Mouse (Mus musculus): ENCODE data around the gene Med23. TPM values are rescaled to one million over a fixed set of nuclear protein-coding genes. Genes with fewer than 3 reads are reported as not detected.

Med23 gene
- polyA plus RNA-seq, 1 experiment from 2014 or later = 24.0 TPM

DNA sequence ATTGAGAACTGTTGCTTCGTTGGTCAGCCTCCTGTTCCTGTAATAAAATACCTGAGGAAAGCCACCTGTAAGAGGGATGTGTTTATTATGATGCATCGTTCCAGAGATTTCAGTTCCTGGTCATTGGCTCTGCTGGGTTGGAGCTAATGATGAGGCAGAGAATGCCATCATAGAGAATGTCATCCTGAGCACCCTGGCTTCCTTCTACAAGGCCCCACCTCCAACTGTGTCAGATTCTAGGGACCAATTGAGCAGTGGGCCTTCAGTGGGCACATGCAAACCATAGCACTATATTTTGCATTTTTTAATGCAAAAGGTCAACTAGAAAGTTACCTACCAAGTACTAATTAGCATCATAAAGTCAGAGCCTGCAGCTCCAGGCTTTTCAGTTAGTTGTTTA, 6.6 kb upstream of the Med23 start:
- no peak overlapping the region for H3K4me2 ChIP-seq (replicated peaks; ENCODE audit: low read depth, low read length)
- H3K9me3 ChIP-seq (ENCODE audit: low read length) = no peaks in the 10 kb centered on the region
- WGBS = 48% methylated on average over 2 of the region's 2 CpGs
- H3K9ac ChIP-seq (replicated peaks; ENCODE audit: low read length) = no peak overlapping the region
- H3K27ac ChIP-seq (ENCODE audit: low read length) = no peak overlapping the region
- no peaks in the 10 kb centered on the region for H3K4me1 ChIP-seq (ENCODE audit: insufficient read depth, low read length)
- ATAC-seq (ENCODE audit: low FRiP score, low TSS enrichment) = no peak
- no peak overlapping the region for H3K4me3 ChIP-seq (ENCODE audit: low read length)
- H3K36me3 ChIP-seq (ENCODE audit: insufficient read depth, low read length) = no peaks in the 10 kb centered on the region
- no peaks in the 10 kb centered on the region for H3K27me3 ChIP-seq (ENCODE audit: insufficient read depth, low read length)

DNA sequence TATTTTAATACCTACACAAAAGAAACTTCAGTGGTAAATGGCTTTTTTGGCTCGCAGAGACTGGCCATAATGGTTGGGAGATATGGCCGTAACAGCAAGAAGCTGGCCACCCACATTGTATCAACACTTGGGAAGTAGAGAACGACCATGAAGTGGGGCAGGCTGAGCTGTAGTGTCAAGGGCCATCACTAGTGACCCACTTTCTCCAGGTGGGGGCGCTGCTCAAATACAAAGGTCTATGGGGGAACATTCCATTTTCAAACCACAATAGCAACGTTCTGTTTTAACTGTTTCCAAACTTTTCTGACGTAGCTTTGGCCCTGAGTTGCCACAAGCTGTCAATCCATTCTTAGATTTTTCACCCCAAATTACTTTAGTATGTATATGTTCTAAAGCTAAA, 5.4 kb upstream of the Med23 start:
- H3K36me3 ChIP-seq (ENCODE audit: insufficient read depth, low read length) = no peaks in the 10 kb centered on the region
- no peak overlapping the region for H3K4me2 ChIP-seq (replicated peaks; ENCODE audit: low read depth, low read length)
- no peak for ATAC-seq (ENCODE audit: low FRiP score, low TSS enrichment)
- H3K27me3 ChIP-seq (ENCODE audit: insufficient read depth, low read length) = no peaks in the 10 kb centered on the region
- no peaks in the 10 kb centered on the region for H3K9me3 ChIP-seq (ENCODE audit: low read length)
- H3K9ac ChIP-seq (replicated peaks; ENCODE audit: low read length) = no peak overlapping the region
- no peak overlapping the region for H3K4me3 ChIP-seq (ENCODE audit: low read length)
- no peaks in the 10 kb centered on the region for H3K4me1 ChIP-seq (ENCODE audit: insufficient read depth, low read length)
- no peak overlapping the region for H3K27ac ChIP-seq (ENCODE audit: low read length)
- WGBS = 65% methylated on average over 6 of the region's 6 CpGs

DNA sequence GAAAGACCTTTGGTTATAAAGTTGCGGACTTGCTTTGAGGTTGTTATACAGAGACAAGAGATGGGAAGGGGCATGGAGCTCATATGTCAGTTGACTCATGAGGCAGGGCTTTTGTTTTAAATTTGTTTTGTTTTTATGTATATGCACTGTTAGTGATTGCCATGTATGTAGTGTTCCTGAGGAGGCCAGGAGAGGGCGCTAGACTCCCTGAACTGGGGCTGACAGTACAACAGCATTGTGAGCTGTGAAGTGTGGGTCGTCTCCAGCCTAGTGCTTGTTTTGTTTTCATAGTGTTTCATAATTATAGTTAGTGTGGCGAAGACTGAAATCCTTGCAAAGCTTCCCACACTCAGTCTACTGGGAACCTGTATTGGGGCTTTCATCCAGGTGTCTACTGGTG, 3.8 kb downstream of the Med23 start:
- no peak for ATAC-seq (ENCODE audit: low FRiP score, low TSS enrichment)
- Histone ChIP-seq H3K27me3 (ENCODE audit: insufficient read depth, low read length) (no peaks in the 10 kb centered on the region), H3K4me2 (replicated peaks; ENCODE audit: low read depth, low read length) (no peak overlapping the region), H3K9me3 (ENCODE audit: low read length) (no peaks in the 10 kb centered on the region), H3K4me1 (ENCODE audit: insufficient read depth, low read length) (no peaks in the 10 kb centered on the region), H3K4me3 (ENCODE audit: low read length) (no peak overlapping the region), H3K9ac (replicated peaks; ENCODE audit: low read length) (no peak overlapping the region), H3K36me3 (ENCODE audit: insufficient read depth, low read length) (peaks cover 58% of the 10 kb centered on the region), H3K27ac (ENCODE audit: low read length) (no peak overlapping the region)
- 83% methylated on average over 4 of the region's 4 CpGs for WGBS

DNA sequence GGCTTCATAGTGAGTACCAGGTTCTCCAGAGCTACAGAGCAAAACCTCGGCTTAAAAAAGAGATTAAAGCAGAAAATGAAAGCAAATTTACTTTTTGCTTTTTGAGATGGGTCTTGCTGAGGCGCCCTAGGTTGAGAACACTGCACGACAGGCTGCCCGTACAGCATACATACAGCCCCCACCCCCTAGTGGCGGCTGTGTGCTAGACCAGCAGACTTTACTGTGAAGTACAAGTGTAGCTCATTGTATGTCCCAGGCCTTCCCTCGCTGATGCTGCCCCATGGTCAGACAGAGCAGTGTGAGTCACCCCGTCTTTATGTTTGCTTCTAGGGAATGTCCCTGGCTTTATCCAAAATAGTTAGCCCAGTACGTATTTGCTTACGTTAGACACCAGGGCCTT, 16.2 kb downstream of the Med23 start:
- WGBS = 86% methylated on average over 9 of the region's 9 CpGs
- no peak overlapping the region for H3K27ac ChIP-seq (ENCODE audit: low read length)
- H3K36me3 ChIP-seq (ENCODE audit: insufficient read depth, low read length) = peaks cover 68% of the 10 kb centered on the region
- no peak for ATAC-seq (ENCODE audit: low FRiP score, low TSS enrichment)
- no peaks in the 10 kb centered on the region for H3K9me3 ChIP-seq (ENCODE audit: low read length)
- no peaks in the 10 kb centered on the region for H3K4me1 ChIP-seq (ENCODE audit: insufficient read depth, low read length)
- no peaks in the 10 kb centered on the region for H3K27me3 ChIP-seq (ENCODE audit: insufficient read depth, low read length)
- H3K9ac ChIP-seq (replicated peaks; ENCODE audit: low read length) = no peak overlapping the region
- H3K4me3 ChIP-seq (ENCODE audit: low read length) = no peak overlapping the region
- no peak overlapping the region for H3K4me2 ChIP-seq (replicated peaks; ENCODE audit: low read depth, low read length)

DNA sequence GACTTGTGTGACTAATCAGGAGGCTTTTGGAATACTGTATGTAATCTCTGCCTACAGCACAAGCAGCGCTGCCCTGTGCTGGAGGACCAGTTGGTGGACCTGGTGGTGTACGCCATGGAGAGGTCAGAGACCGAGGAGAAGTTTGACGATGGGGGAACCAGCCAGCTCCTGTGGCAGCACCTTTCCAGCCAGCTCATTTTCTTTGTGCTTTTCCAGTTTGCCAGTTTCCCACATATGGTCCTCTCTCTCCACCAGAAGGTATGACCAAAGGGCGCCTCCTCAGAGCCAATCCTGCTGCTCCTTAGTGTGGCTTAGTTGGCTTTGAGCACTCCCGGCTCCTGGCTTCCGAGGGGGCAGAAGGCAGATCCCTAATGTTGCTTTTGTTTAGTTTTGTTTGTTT, 18.6 kb downstream of the Med23 start:
- Histone ChIP-seq H3K27me3 (ENCODE audit: insufficient read depth, low read length) (no peaks in the 10 kb centered on the region), H3K36me3 (ENCODE audit: insufficient read depth, low read length) (peaks cover 56% of the 10 kb centered on the region), H3K4me2 (replicated peaks; ENCODE audit: low read depth, low read length) (no peak overlapping the region), H3K27ac (ENCODE audit: low read length) (no peak overlapping the region), H3K4me3 (ENCODE audit: low read length) (no peak overlapping the region), H3K4me1 (ENCODE audit: insufficient read depth, low read length) (no peaks in the 10 kb centered on the region), H3K9ac (replicated peaks; ENCODE audit: low read length) (no peak overlapping the region), H3K9me3 (ENCODE audit: low read length) (no peaks in the 10 kb centered on the region)
- 91% methylated on average over 7 of the region's 7 CpGs for WGBS
- no peak for ATAC-seq (ENCODE audit: low FRiP score, low TSS enrichment)

DNA sequence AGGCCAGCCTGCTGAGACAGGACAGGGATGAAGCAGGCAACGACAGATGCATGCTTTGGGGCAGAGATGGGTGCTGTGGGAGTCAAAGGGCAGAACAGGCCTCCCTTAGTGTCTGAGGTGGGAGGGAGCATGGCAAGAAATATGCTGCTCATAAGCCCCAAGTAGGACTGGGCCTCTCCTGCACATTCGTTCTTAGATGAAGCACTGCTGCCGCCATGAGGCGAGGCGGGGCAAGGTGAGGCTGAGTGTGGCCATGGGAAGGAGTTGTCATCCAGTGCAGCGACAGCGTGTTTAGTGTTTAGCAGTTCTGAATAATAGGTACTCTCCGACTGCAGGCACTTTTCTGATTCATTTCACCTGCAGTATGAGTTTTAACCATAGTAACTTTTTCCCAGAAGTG, 26.1 kb downstream of the Med23 start:
- no peaks in the 10 kb centered on the region for H3K9me3 ChIP-seq (ENCODE audit: low read length)
- peaks cover 60% of the 10 kb centered on the region for H3K36me3 ChIP-seq (ENCODE audit: insufficient read depth, low read length)
- no peak overlapping the region for H3K9ac ChIP-seq (replicated peaks; ENCODE audit: low read length)
- 0 out of 2 replicates have a peak, but pooled peaks have one; percentile 59 for ATAC-seq (ENCODE audit: low FRiP score, low TSS enrichment)
- 86% methylated on average over 8 of the region's 8 CpGs for WGBS
- no peak overlapping the region for H3K27ac ChIP-seq (ENCODE audit: low read length)
- H3K4me3 ChIP-seq (ENCODE audit: low read length) = no peak overlapping the region
- no peaks in the 10 kb centered on the region for H3K4me1 ChIP-seq (ENCODE audit: insufficient read depth, low read length)
- H3K27me3 ChIP-seq (ENCODE audit: insufficient read depth, low read length) = no peaks in the 10 kb centered on the region
- H3K4me2 ChIP-seq (replicated peaks; ENCODE audit: low read depth, low read length) = no peak overlapping the region

DNA sequence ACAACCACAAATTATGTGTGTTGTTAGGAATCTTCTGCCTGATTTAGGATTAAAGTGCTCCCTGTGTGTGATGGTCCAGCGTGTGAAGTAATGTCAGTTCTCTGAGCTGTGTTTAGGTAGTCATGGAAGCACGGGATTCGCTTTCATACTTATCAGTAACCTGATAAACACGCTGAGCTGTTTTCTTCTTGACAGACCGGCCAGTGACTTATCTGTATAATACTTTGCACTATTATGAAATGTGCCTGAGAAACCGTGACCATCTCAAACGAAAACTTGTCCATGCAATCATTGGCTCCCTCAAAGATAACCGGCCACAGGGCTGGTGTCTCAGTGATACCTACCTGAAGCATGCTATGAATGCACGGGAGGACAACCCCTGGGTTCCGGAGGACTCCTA, 35.8 kb downstream of the Med23 start:
- Histone ChIP-seq H3K36me3 (ENCODE audit: insufficient read depth, low read length) (peaks cover 89% of the 10 kb centered on the region), H3K9me3 (ENCODE audit: low read length) (no peaks in the 10 kb centered on the region), H3K4me3 (ENCODE audit: low read length) (no peak overlapping the region), H3K27me3 (ENCODE audit: insufficient read depth, low read length) (no peaks in the 10 kb centered on the region), H3K4me1 (ENCODE audit: insufficient read depth, low read length) (no peaks in the 10 kb centered on the region), H3K4me2 (replicated peaks; ENCODE audit: low read depth, low read length) (no peak overlapping the region), H3K9ac (replicated peaks; ENCODE audit: low read length) (no peak overlapping the region), H3K27ac (ENCODE audit: low read length) (no peak overlapping the region)
- no peak for ATAC-seq (ENCODE audit: low FRiP score, low TSS enrichment)
- 91% methylated on average over 10 of the region's 10 CpGs for WGBS

DNA sequence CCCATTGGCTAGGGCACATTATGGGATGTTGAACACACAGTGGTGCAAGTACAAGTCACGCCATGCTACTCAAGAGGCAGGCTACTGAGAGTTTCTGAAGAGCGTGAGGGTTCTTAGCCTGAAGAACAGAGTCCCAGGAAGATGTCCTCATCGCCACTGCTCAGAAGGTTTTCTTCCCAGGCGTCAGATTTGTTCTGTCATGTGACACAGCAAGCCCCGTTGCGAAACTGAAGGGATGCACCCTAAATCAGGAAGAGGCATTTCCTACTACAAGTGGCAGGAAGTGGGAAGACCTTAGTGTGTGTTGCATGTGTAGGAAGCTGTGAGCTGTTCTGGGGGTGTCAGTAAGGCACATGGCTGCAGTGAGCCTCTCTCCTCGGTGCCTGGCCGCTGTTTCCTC, 41.4 kb downstream of the Med23 start:
- no peak overlapping the region for H3K4me3 ChIP-seq (ENCODE audit: low read length)
- 88% methylated on average over 8 of the region's 8 CpGs for WGBS
- H3K27ac ChIP-seq (ENCODE audit: low read length) = no peak overlapping the region
- no peak overlapping the region for H3K9ac ChIP-seq (replicated peaks; ENCODE audit: low read length)
- no peaks in the 10 kb centered on the region for H3K27me3 ChIP-seq (ENCODE audit: insufficient read depth, low read length)
- no peak overlapping the region for H3K4me2 ChIP-seq (replicated peaks; ENCODE audit: low read depth, low read length)
- H3K9me3 ChIP-seq (ENCODE audit: low read length) = no peaks in the 10 kb centered on the region
- peaks cover 74% of the 10 kb centered on the region for H3K36me3 ChIP-seq (ENCODE audit: insufficient read depth, low read length)
- no peaks in the 10 kb centered on the region for H3K4me1 ChIP-seq (ENCODE audit: insufficient read depth, low read length)
- no peak for ATAC-seq (ENCODE audit: low FRiP score, low TSS enrichment)

DNA sequence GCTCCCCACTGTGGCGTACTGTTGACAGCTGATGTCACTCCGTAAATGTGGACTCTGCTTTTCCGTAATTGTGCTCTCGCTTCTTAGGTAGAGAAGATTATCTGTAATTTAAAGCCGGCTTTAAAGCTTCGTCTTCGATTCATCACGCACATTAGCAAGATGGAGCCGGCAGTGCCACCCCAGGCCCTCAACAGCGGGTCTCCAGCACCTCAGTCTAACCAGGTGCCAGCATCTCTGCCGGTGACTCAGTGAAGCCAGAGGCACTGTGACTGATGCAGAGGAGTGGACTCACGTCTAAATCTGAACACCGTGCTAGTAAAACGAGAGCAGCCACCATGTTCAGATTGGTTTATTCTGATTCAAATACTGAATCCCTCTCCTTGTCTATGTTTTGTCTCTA, 42.8 kb downstream of the Med23 start:
- H3K4me3 ChIP-seq (ENCODE audit: low read length) = no peak overlapping the region
- no peak overlapping the region for H3K9ac ChIP-seq (replicated peaks; ENCODE audit: low read length)
- no peaks in the 10 kb centered on the region for H3K27me3 ChIP-seq (ENCODE audit: insufficient read depth, low read length)
- no peak for ATAC-seq (ENCODE audit: low FRiP score, low TSS enrichment)
- no peak overlapping the region for H3K4me2 ChIP-seq (replicated peaks; ENCODE audit: low read depth, low read length)
- no peak overlapping the region for H3K27ac ChIP-seq (ENCODE audit: low read length)
- peaks cover 64% of the 10 kb centered on the region for H3K36me3 ChIP-seq (ENCODE audit: insufficient read depth, low read length)
- H3K9me3 ChIP-seq (ENCODE audit: low read length) = no peaks in the 10 kb centered on the region
- WGBS = 91% methylated on average over 14 of the region's 14 CpGs
- H3K4me1 ChIP-seq (ENCODE audit: insufficient read depth, low read length) = no peaks in the 10 kb centered on the region

DNA sequence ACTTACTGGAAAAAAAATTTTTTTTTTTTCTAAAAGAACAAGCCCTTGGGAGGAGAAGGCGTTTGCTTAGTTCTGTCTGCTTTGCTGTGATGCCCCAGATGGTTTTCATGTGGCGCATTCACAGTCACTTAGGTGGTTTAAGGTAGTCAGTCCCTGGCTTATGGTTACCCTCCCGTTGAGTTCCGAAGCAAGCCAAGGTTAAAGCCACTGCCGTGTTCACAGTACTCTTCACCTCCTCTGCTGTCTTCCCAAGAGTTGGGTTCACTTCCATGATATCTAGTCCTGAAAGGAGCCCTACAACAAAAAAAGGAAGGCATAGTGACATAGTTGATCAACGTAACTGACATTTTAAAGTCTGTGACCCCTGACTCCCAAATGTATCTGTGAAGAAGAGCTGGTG, 45.7 kb downstream of the Med23 start:
- Histone ChIP-seq H3K36me3 (ENCODE audit: insufficient read depth, low read length) (peaks cover 38% of the 10 kb centered on the region), H3K4me2 (replicated peaks; ENCODE audit: low read depth, low read length) (no peak overlapping the region), H3K9ac (replicated peaks; ENCODE audit: low read length) (no peak overlapping the region), H3K4me3 (ENCODE audit: low read length) (no peak overlapping the region), H3K27me3 (ENCODE audit: insufficient read depth, low read length) (no peaks in the 10 kb centered on the region), H3K9me3 (ENCODE audit: low read length) (no peaks in the 10 kb centered on the region), H3K4me1 (ENCODE audit: insufficient read depth, low read length) (no peaks in the 10 kb centered on the region), H3K27ac (ENCODE audit: low read length) (no peak overlapping the region)
- ATAC-seq (ENCODE audit: low FRiP score, low TSS enrichment) = no peak
- 90% methylated on average over 6 of the region's 6 CpGs for WGBS

DNA sequence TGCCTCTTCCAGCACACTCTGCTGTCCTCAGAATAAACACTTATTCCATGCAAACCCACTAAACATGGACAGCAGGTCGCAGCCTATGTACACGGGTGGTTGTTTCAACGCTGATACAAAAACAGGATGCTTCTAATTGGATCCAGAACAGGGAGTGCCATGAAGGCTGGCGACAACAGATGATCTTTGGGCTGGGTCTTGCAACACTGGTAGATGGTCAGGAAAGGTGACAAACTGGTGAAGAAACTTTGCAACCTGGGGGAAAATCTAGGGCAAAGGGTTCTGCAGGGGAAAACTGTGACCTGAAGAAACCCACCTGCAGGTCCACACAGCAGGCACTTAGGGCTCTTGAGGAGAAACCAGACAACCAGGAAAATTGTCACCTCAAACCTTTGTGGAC, 53.2 kb downstream of the Med23 start:
- H3K9ac ChIP-seq (replicated peaks; ENCODE audit: low read length) = no peak overlapping the region
- no peaks in the 10 kb centered on the region for H3K9me3 ChIP-seq (ENCODE audit: low read length)
- H3K4me2 ChIP-seq (replicated peaks; ENCODE audit: low read depth, low read length) = no peak overlapping the region
- peaks cover 16% of the 10 kb centered on the region for H3K4me1 ChIP-seq (ENCODE audit: insufficient read depth, low read length)
- no peak overlapping the region for H3K27ac ChIP-seq (ENCODE audit: low read length)
- H3K27me3 ChIP-seq (ENCODE audit: insufficient read depth, low read length) = no peaks in the 10 kb centered on the region
- H3K4me3 ChIP-seq (ENCODE audit: low read length) = no peak overlapping the region
- 62% methylated on average over 4 of the region's 4 CpGs for WGBS
- no peak for ATAC-seq (ENCODE audit: low FRiP score, low TSS enrichment)
- H3K36me3 ChIP-seq (ENCODE audit: insufficient read depth, low read length) = no peaks in the 10 kb centered on the region

Data from kidney, embryonic 16.5 days (tissue).